Mouse (Mus musculus) hindbrain, embryonic 12.5 days (tissue): ENCODE results near the gene Ctnna3. TPM values are rescaled to one million over a fixed set of nuclear protein-coding genes. Genes with fewer than 3 reads are reported as not detected.
"Not testable (repeated sequence)": the region's sequence is repeated elsewhere in the genome, so short reads cannot be mapped to it uniquely, and the experiment has no call there.

Source experiments
- ATAC-seq: fragments of 200-750 bp; cut with Nextera tagmentation; 2 replicates; pipeline ENCODE4 v1.8.0; 2017; ENCODE audit warnings: moderate TSS enrichment; ENCODE audit not compliant: low FRiP score
- H3K27ac ChIP-seq: fragments of 300-500 bp; sonication (generic); 2 replicates; pipeline ENCODE4 v1.5.1; 2016; ENCODE audit warnings: mild to moderate bottlenecking
- H3K27me3 ChIP-seq: fragments of 300-500 bp; sonication (generic); 2 replicates; pipeline ENCODE4 v1.6.1; 2016; ENCODE audit warnings: mild to moderate bottlenecking
- H3K36me3 ChIP-seq: fragments of 300-500 bp; sonication (generic); 2 replicates; pipeline ENCODE4 v1.6.1; 2016; ENCODE audit warnings: mild to moderate bottlenecking
- H3K4me1 ChIP-seq: fragments of 300-500 bp; sonication (generic); 2 replicates; pipeline ENCODE4 v1.6.1; 2016
- H3K4me2 ChIP-seq: fragments of 300-500 bp; sonication (generic); replicated peaks from 2 replicates; pipeline ENCODE4 v1.6.1; 2016; ENCODE audit warnings: mild to moderate bottlenecking
- H3K4me3 ChIP-seq: fragments of 300-500 bp; sonication (generic); 2 replicates; pipeline ENCODE4 v1.5.1; 2016; ENCODE audit warnings: mild to moderate bottlenecking
- H3K9ac ChIP-seq: fragments of 300-500 bp; sonication (generic); 2 replicates; pipeline ENCODE4 v1.6.1; 2016; ENCODE audit warnings: mild to moderate bottlenecking, moderate library complexity
- H3K9me3 ChIP-seq: fragments of 300-500 bp; sonication (generic); replicated peaks from 2 replicates; pipeline ENCODE4 v1.6.1; 2016; ENCODE audit warnings: mild to moderate bottlenecking
- WGBS: fragments of 180-500 bp; shearing (Covaris S2); methylation state at CpG from one replicate; pipeline ENCODE4 v1.1.7; 2016; 5-methylcytosine and 5-hydroxymethylcytosine counted together
- polyA plus RNA-seq: library from polyadenylated mRNA; unstranded; fragments of >200 nt; fragmentation: Nextera tagmentation; extraction: Ambion mirVana; gene quantifications from 2 replicates; pipeline ENCODE4 v1.2.1, GENCODE M21; 2016

Ctnna3 gene
- polyA plus RNA-seq, 1 experiment from 2014 or later: 0.22 TPM

DNA sequence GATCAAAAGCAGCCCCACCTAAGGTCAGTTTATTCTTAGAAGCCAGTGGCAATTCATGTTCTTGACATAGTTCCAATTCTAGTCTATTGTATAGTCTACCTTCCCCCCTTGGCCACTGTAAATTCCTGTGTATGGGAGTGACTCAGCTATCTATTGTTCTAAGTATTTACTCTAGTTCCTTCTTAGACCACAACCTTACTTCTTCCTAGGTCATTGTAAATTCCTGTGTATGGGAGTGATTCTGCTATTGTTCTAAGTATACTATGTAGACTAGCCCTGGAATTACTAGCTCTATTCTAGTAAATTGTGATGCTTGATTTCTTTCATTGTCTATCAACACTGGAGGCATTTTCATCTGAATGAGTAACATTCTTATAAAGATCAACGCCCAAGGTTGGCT lies 1603.6 kb downstream of the Ctnna3 start:
- H3K4me1 ChIP-seq, H3K4me3 ChIP-seq, H3K36me3 ChIP-seq, H3K4me2 ChIP-seq, ATAC-seq, H3K27me3 ChIP-seq, H3K9ac ChIP-seq, H3K27ac ChIP-seq, H3K9me3 ChIP-seq: not testable (repeated sequence)
- WGBS: 86% methylated on average over 1 of the region's 1 CpGs

Other genes with a start within 250 kb of the Ctnna3 start
- 0.08 and 0.76 TPM in 2 replicates for gene Mypn, start 226.1 kb upstream of the Ctnna3 start, polyA plus RNA-seq
- 40.9 and 47.1 TPM in 2 replicates for gene Herc4, start 186.3 kb upstream of the Ctnna3 start, polyA plus RNA-seq
- gene Sirt1, start 48.4 kb upstream of the Ctnna3 start, polyA plus RNA-seq: 7.8 and 8.6 TPM in 2 replicates
- gene Dnajc12, start 47.7 kb upstream of the Ctnna3 start, polyA plus RNA-seq: 14.1 and 17.4 TPM in 2 replicates
- not detected in 2 replicates for gene Gm7075, start 8.3 kb upstream of the Ctnna3 start, polyA plus RNA-seq